Mouse (Mus musculus) gastrocnemius, adult 18-20 months (tissue): ENCODE measurements around the gene Zfr2. TPM values are rescaled to one million over a fixed set of nuclear protein-coding genes. Genes with fewer than 3 reads are reported as not detected.

Source experiments
- DNase-seq: peaks from one replicate; pipeline ENCODE4 v3.0.0; 2021; ENCODE audit warnings: low spot score
- total RNA-seq, 2 experiments: library from RNA; stranded (reverse); gene quantifications; 2 replicates each; pipeline ENCODE4 v1.2.3; 2021

Gene Zfr2
- total RNA-seq, 2 experiments from 2014 or later: 1.9 to 2.7 TPM

DNA sequence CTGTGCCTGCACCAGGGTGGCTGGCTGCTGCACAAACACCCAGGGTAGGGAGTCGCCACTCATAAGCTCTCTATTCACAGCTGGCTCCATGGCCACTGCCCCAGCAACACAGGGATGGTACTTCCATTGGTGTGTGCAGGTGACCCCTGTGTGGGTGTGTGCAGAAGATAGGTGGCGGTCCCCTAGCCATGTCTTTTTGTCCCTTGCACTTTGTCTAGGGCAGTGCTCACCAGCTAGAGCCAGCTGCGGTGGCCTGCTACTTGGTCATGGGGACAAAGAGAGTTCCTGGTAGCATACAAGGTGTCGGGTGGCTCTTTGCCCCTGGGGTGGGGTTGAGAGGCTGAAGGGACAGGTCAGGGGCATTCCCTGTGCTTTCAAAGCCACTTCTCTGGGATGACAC is 11.2 kb downstream of the Zfr2 start:
- DNase-seq: no peak

DNA sequence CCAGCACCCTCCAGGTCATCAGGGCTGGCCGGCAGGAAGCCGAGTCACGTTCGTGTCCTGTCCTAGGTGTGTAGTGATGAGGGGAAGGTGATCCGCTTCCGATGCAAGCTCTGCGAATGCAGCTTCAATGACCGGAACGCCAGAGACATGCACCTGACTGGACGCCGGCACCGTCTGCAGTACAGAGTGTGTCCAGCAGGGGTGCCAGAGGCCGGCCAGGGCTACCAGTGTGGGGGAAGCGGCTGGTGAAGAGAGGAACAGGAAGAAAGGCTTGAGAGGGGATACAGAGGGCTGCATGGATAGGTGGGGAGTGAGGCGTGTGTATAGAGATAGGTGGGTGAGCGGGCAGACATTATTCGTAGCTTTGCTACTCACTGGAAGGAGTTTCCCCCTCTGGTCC is 11.6 kb downstream of the Zfr2 start:
- peak; percentile 77 for DNase-seq

- no peak for DNase-seq
Observed at GRCm38 (mm10) chr10:81245166-81245565, 12.2 kb downstream of the Zfr2 start.

GRCm38 (mm10) chr10:81247804-81248203 is 14.8 kb downstream of the Zfr2 start:
- DNase-seq: no peak

DNA sequence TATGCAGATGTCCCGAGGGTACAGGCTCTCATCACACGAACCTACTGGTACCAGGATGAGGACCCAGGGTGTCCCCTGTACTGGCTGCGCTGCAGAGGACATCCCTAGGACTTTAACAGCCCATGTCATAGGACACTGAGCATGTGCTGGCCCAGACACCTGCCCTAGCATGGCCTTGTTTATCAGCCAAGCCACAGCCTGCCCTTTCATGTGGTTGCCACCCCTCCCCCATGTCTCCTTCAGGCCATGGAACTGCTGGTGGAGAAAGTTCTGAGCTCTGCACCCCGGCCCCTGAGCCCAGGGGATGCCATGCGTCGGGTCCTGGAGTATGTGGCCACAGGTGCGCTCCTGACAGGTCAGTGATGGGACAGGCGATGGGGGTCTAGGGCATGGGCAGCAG is 16.5 kb downstream of the Zfr2 start:
- no peak for DNase-seq

- no peak for DNase-seq
Observed at GRCm38 (mm10) chr10:81252424-81253419, 19.8 kb downstream of the Zfr2 start, which contains the start of gene Matk. Matk (plus strand) TSS chr10:81252935.

DNA sequence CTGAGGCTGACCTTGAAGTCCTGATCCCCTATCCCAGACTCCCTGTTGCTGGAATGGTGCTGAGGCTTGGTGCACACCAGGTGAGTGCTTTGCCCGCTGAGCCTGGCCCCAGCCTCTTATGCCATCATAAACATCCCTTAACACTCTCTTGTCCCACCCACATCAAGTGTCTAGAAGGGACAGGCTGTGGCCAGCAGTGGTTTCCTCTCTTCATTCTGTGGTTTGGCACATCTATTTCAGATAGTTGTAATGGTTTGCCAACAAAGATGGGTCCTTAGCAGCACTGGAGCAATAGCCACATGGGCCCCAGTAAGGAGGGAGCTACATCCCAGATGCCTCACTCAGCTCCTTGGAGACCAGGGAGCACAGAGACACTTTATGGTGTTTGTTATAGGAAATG is 21.9 kb downstream of the Zfr2 start:
- no peak for DNase-seq

- DNase-seq: no peak
Observed at GRCm38 (mm10) chr10:81257158-81258039, 24.4 kb downstream of the Zfr2 start.

DNA sequence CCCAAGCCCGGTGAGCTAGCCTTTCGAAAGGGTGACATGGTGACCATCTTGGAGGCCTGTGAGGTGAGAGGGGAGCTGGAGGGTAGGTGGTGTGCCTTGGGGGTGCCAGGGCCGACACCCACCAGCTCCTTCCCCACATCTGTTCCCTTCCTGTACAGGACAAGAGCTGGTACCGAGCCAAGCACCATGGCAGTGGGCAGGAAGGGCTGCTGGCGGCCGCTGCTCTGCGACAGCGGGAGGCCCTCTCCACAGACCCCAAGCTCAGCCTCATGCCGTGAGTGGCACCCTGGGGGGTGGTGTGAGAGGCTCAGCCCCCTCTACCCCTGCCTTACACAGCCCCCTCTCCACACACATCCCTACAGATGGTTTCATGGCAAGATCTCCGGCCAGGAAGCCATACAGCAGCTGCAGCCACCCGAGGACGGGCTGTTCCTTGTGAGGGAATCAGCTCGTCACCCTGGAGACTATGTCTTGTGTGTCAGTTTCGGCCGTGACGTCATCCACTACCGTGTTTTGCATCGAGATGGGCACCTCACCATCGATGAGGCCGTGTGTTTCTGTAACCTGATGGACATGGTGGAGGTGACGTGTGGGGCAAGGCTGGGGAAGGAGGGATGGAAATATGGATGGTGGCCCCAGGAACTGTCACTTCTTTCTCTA is 26.4 kb downstream of the Zfr2 start:
- DNase-seq: no peak

GRCm38 (mm10) chr10:81261025-81261424 is 28.1 kb downstream of the Zfr2 start:
- no peak for DNase-seq

- no peak for DNase-seq
Observed at GRCm38 (mm10) chr10:81265540-81265939, 32.6 kb downstream of the Zfr2 start.

DNA sequence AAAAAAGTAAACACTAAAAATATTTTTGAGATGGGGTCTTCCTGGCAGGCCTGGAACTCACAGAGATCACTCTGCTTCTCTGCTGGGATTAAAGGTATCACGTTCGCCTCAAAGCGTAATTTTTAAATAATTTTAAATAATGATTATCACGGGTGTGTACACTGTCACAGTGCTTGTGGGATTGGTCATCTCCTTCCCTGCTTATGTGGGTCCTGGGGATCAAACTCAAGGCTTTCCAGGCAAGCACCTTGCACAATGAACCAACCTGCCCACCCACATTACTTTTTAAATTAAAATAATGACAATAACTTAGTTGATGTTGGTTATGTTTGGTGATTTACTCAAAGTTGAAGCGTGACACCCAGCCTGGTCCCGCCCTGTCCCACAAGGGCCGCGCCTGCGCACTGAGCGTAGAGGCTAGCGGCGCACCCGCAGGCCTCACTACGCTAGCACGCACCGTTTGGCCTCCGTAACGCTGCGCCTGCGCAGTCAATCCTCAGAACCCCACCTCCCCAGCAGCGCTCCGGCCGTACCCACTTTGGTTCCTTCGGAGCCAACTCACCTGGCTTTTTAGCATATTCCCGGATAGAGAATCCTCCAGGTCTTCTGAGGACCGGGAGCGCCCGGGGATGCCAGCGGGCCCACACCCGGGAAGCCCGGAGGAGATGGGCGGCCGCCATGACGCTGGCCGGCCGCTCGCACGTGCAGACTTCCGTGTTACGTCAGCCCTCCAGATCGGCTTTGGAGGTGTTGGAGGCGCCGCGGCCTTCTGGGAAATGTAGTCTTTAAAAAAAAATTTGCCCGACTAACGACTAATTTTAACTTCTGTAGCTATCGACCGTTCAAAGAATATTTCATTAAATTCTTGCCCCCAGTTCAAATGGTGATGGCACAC is 33.5 kb downstream of the Zfr2 start, which contains the start of the genes Mrpl54 and Apba3:
TSS of gene Mrpl54 (minus strand) at position 724 of the 895 bp plus-strand sequence.
TSS of gene Apba3 (plus strand) at position 750 of the 895 bp plus-strand sequence.
- DNase-seq: peak; percentile 95

GRCm38 (mm10) chr10:81268056-81268455 is 35.1 kb downstream of the Zfr2 start:
- peak; percentile 94 for DNase-seq

DNA sequence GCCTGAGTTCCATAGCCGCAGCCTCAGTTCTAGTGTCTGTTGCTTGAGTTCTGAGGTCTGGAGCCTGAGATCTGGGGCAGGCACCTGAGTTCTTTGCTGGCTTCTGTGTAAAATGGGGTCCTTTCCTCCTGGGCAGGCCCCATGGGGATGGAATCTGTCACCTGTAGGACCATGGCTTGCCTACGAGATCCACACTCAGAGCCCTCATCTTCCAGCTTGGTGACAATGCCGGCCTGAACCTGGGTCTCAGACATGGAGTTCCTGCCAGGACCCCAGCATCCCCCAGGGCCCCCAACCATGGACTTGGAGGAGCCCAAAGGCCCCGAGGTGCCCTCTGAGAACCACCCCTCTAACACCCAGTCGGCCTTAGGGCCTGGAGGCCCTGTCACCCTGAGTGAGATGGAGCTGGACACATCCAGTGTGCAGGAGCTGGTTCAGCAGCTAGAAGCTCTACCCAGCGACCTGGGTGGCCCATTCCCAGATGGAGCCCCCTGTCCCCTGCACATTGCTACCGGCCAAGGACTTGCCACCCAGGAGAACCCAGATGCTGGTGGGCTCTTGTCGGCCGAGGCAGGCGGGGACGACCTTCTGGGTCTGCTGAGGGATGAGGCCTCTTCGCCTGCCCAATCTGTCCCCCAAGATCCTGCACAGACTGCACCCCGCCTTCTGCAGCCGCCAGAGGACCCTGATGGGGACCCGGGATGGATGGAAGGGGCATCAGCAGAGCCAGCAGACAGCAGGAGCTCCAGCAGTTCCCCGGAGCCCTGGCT is 35.9 kb downstream of the Zfr2 start:
- DNase-seq: no peak

- no peak for DNase-seq
Observed at GRCm38 (mm10) chr10:81272356-81272755, 39.4 kb downstream of the Zfr2 start.

DNA sequence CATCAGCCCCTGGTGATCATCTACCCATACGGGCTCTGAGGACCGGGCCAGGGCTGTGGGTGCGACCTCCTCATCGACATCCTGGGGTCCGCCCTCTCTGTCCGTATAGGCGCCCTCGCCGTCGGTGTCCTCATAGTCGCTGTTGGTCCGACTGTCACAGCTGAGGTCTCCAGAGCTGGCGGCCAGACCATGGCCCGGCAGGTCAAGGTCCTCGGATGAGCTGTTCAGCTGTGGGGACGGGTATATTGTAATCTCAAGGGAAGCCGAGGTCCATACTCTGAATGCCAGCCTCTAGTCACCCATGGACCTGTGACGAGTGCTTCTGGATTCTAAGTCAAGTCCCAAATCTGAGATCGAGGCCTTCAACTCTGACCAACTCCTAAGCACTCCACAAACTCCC is 40.9 kb downstream of the Zfr2 start:
- DNase-seq: no peak

- DNase-seq: no peak
Observed at GRCm38 (mm10) chr10:81277676-81278075, 44.7 kb downstream of the Zfr2 start.

DNA sequence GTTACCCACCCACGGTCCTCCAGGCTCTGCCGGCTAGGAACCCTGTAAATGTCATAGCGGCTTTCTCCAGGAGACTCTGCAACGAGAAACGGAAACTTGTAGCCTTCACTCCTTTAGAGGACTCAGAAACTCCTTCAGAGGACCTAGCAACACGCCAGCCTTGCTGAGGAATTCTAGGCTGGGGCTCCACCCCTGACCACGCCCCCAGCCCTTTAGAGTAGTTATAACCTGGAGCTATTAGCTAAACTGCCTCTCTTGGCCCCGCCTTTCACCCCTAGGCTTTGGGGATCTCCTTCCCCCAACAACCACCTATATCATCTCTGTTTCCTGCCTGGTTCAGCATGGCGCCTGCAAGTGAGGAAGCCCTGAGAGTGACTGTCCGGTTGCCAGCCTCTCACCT is 46.5 kb downstream of the Zfr2 start:
- no peak for DNase-seq

- no peak for DNase-seq
Observed at GRCm38 (mm10) chr10:81284189-81284588, 51.2 kb downstream of the Zfr2 start.

DNA sequence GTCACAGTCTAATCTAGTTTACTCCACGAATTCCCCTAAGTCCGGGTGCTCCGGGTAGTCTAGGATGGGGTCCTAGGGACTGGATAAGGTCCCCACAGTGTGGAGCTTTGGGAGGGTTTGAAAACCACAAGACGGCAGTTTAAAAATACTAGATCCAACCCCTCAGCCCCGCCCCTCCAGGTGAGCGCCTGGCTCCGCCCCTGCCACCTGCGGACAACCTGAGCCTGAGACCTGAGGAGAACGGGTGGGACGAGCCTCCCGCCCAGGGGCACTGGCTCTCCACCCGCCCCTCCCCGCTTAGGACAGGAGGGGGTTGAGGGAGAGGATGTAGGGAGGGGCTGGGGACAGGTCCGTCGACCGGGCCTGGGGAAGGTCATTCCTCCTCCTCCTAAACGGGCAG is 51.8 kb downstream of the Zfr2 start:
- DNase-seq: no peak
